Mouse (Mus musculus): ENCODE results near the gene Taf1b.

GRCm38 (mm10) chr12:24470943-24471342 is 27.2 kb upstream of the Taf1b start:
- TF ChIP-seq CTCF (IDR thresholded peaks at IDR 0.05; ENCODE audit: low read depth) (peak; percentile 84), EP300 (IDR thresholded peaks at IDR 0.05; ENCODE audit: low read depth) (no peak)

Data from liver, embryonic 14.5 days (tissue).